Mouse (Mus musculus): ENCODE measurements around the gene Gdf9.
A peak's percentile ranks its signal among the peaks of the same experiment; 100 is the strongest.
"Not testable (repeated sequence)": the region's sequence is repeated elsewhere in the genome, so short reads cannot be mapped to it uniquely, and the experiment has no call there.

The Gdf9 gene

DNA sequence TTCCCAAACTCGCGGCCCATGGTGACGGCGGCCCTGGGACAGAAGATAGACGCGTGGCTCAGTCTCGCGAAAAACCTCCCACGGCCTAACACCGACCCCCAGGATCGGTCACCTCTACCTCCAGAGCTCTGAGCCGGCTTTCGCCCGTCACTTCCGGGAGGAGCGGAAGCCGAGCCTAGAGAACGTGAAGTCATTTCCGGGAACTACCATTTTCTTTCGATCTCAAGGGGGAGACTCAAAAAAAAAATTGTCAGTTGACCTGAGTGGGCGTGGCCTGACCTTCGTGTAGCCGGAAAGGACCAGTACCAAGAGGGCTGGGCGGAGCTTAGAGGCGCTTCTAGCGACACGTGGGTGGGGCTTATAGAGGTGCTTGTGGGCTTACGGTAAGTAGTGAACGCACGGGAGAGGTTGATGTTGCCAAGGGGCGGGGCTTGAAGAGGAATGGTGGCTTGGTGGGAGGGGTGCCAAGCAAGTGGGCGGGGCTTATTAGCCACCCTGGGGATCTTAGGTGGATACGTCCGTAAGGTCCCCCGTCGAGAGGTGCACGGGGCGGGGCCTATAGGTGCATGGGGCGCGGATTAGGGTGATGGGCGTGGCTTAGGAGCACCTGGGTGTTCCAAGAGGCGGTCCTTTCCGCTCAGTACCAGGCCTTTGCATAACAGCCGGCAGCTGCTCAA is at the start of gene Gdf9, which contains the start of gene Uqcrq:
Gene Gdf9 (plus strand): TSS at position 354 of the 677 bp plus-strand sequence.
Gene Uqcrq (minus strand): TSS at position 162 of the 677 bp plus-strand sequence.
- peak; percentile 96 to 97 for DNase-seq (ENCODE audit: low spot score in 2 of 2)

- no peak for DNase-seq (ENCODE audit: low spot score in 2 of 2)
Observed at GRCm38 (mm10) chr11:53383758-53384428, 46.9 kb upstream of the Gdf9 start.

DNA sequence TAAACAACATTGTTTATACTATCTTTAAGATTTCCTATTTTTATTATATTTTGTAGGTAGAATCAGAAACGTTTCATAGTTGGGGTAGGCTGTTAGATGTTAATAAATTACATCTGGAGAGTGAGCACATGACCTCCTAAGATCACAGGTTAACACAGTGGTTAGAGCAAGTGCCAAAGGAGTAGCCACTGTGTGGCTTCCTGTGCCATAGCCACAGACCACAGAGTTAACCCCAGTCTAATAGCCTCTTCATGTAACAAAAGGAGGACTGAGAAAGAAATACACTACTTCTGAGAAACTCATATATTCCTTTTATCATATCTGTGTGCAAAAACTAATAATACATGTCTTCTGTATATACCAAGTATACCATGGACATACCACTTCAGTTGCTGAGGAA is 37.0 kb upstream of the Gdf9 start:
- no peak for DNase-seq (ENCODE audit: low spot score in 2 of 2)

- DNase-seq (ENCODE audit: low spot score in 2 of 2): no peak
Observed at GRCm38 (mm10) chr11:53403638-53404037, 27.2 kb upstream of the Gdf9 start.

DNA sequence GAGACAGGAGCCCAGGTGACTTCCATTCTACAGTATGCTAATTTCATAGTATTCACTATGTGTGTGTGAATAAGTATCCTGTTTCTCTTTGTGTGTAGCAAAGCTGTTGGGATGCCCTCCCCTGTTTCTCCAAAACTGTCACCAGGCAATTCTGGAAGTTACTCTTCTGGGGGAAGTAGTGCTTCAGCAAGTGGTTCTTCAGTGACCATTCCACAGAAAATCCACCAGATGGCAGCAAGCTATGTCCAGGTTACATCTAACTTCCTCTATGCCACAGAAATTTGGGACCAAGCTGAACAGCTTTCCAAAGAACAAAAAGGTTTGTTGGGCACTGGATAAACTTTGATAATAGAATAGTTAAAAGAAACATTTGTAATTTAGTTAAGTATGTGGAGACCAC is 19.1 kb upstream of the Gdf9 start:
- no peak for DNase-seq (ENCODE audit: low spot score in 2 of 2)

- no peak for DNase-seq (ENCODE audit: low spot score in 2 of 2)
Observed at GRCm38 (mm10) chr11:53413871-53414270, 17.0 kb upstream of the Gdf9 start.

GRCm38 (mm10) chr11:53418048-53418447 is 12.8 kb upstream of the Gdf9 start:
- DNase-seq (ENCODE audit: low spot score in 2 of 2): no peak

DNA sequence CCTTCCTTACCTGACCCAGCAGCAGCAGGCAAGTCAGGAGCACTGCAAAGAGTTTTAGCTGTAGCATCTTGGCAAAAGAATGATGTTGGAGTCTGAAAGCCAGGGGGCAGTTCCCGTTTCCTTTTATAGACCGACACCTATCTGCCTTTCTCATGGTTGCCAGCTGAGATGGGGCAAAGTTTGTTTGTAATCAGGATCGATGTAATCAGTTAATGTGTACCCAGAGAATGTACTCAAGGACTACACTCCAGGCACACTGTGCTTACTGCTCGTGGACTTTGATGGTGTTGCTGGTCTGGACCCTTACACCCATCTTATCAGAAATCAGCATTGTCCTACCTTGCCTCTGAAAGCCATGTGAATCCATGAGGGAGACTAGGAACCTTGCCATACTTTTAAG is 7.8 kb upstream of the Gdf9 start, which contains the start of gene Leap2:
Gene Leap2 (minus strand): TSS at position 135 of the 400 bp plus-strand sequence.
- DNase-seq (ENCODE audit: low spot score in 2 of 2): no peak

- no peak for DNase-seq (ENCODE audit: low spot score in 2 of 2)
Observed at GRCm38 (mm10) chr11:53424826-53425225, 6.0 kb upstream of the Gdf9 start.

- DNase-seq (ENCODE audit: low spot score in 2 of 2): no peak
Observed at GRCm38 (mm10) chr11:53425251-53425650, 5.6 kb upstream of the Gdf9 start.

GRCm38 (mm10) chr11:53425711-53426255 is 5.0 kb upstream of the Gdf9 start:
- no peak for DNase-seq (ENCODE audit: low spot score in 2 of 2)

DNA sequence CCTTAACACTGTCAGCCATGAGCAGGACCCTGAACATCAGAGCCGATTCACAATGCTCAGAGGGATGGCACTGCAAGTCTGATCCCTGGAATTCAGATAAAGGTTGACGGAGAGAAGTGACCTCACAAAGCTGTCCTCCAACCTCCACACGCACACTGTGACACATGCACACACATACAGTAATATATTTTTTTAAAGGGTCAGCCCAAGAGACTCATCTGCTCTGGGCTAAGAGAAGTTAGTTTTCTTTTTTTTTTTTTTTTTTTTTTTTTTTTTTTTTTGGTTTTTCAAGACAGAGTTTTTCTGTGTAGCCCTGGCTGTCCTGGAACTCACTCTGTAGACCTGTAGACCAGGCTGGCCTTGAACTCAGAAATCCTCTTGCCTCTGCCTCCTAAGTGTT is 3.9 kb upstream of the Gdf9 start:
- not testable (repeated sequence) for DNase-seq (ENCODE audit: low spot score in 2 of 2)

DNA sequence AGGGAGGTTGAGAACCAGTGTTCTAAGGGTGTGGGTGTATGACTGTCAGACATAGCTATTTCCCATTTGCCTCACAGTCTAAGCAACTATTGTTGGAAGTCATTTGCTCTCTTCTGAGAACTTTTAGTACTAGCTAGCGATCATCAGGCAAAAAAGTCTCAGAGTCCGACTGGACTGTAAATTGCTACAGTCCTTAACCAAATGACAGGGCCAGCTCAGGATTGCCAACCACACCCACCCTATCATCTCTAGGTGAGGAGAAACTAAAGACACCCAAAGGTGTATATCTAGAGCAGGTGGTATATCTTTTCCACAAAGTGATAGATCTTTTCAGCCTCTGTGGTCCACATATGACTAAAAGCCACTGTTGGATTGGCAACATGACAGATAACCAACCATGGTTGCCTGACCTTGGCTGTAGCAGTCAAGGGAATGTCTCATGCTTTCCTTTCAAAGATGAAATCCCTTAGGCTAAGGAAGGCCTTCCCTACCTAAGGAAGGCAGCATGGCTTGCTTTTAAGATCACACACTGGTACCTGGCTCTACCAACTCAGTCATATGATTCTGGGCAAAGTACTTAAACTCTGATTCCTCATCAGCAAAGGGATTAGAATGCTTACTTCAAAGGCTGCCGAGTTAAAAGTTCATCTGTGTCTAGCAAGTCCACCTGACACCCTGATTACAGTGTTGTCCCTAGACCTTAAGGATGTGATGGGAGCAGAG is 2.7 kb upstream of the Gdf9 start:
- DNase-seq (ENCODE audit: low spot score in 2 of 2): no peak

DNA sequence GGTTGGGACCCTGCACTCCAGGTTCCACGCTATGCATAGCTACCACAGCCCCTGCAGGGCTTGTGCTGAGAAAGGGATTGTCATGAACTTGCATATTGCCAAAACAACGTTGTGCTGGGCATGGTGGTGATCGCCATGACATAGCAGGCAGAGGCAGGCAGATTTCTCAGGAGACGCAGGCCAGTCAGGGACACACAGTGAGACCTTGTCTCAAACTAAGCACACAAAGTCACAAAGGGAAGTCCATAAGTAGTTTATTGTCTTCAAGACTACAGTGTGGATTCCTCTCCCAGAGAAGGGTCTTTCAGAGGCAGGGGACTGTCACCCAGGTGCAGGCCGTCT is 2.1 kb upstream of the Gdf9 start:
- DNase-seq (ENCODE audit: low spot score in 2 of 2): no peak

GRCm38 (mm10) chr11:53429182-53429581 is 1.6 kb upstream of the Gdf9 start:
- DNase-seq (ENCODE audit: low spot score in 2 of 2): no peak

DNA sequence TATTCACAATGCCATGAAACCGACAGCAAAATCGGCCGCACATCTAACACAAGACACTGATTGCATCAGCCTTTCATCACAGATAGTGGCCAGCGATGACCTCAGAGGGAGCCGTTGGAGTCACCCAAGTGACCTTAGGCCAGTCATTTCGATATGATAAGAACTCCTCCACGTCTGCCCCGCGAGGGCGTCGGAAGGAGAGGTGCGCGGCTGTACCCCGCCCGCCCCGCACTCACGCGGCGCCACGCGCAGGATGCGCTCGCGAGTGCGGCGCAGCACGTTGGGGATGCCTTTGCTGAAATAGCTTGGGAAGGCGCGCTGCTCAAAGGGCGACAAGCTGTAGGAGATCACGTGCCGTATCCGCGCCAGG is 538 bp upstream of the Gdf9 start:
- no peak for DNase-seq (ENCODE audit: low spot score in 2 of 2)

DNA sequence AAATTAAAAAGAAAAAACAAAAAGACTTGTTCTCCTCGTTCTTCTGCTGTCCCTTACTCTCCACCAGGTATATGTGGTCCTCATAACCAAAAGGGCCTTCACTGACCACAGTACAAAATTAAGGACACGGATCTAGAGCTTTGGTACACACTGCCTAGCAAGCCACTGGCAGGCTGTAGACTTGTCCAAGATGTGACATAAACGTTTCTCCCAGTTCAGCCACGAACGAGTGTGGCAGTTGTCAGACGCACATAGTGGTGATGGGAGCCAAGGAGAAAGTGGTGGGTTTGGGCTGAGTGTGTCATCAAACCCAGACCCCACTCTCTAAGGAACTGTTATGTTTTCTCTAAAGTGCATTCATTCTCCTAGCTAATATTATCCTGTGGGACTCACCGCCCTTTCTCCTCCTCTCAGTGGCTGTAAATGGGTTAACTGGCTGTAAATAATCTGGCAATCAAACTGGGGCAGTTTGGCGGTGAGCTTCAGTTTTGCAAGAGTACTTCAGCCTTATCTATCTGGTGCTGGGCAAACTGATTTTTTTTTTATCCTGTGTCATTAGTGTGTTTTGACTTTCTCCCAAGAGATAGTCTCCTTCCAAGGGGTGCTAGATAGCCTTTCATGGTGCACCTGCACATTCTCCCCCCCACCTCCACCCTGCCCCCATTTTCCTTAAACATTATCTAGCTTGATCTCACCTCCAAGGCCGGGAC is 679 bp downstream of the Gdf9 start:
- DNase-seq (ENCODE audit: low spot score in 2 of 2): no peak

GRCm38 (mm10) chr11:53433057-53433456 is 2.2 kb downstream of the Gdf9 start:
- DNase-seq (ENCODE audit: low spot score in 2 of 2): no peak

GRCm38 (mm10) chr11:53435504-53435903 is 4.7 kb downstream of the Gdf9 start:
- no peak for DNase-seq (ENCODE audit: low spot score in 2 of 2)

DNA sequence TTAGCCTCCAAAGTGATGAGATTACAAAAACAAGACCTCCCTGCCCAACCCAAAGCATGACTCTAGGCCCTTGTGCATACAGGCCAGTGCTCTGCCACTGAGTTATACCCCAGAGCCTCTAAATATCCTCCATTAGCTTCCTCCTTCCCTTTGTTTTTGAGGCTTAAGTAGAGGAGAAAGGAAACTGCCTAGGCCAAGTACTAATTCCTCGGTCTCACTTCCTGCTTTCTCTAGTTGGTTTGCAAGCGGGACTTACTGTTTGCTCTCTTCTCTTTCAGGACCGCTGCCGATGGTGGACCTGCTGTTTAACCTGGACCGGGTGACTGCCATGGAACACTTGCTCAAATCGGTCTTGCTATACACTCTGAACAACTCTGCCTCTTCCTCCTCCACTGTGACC is 5.5 kb downstream of the Gdf9 start:
- no peak for DNase-seq (ENCODE audit: low spot score in 2 of 2)

DNA sequence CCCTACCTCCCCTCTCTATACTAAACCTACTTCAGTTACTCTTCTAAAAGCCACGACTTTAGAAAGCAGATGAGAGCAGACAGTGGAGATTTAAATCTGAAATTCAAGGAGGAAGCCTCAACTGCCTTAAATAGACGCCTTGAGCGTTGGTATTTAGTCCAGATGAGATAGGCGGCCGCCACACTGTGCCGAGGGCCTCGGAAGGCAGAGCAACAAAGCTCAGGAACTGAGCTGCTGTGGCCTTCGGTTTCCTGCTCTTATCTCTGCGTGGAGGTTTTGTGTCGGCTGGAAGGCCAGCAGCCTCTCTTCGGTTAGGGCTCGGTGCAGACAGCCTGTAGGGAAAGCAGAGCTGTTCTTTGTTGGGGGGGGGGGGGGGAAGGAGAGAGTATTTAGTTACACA is 11.1 kb downstream of the Gdf9 start:
- DNase-seq (ENCODE audit: low spot score in 2 of 2): no peak

DNA sequence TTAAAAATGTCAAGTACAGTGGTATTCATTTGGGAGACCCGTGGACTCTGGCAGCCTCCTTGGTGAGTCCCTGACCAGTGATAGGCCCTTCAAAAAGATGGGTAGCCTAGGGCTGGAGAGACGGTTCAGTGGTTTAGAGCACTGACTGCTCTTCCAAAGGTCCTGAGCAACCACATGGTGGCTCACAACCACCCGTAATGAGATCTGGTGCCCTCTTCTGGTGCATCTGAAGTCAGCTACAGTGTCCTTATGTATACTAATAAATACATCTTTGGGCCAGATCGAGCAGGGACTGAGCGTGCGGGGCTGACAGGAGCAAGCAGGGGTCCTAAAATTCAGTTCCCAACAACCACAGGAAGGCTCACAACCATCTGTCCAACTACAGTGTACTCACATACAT is 13.0 kb downstream of the Gdf9 start:
- no peak for DNase-seq (ENCODE audit: low spot score in 2 of 2)

Data from urinary bladder, postnatal 4 days (tissue).